Mouse (Mus musculus) adrenal gland (tissue): ENCODE measurements around the gene Psmb7.

Source experiments
- intact Hi-C: fragments of 180-260 bp; cut with DNase I; formaldehyde crosslinking; loops from one replicate; pipeline ENCODE4 v1.15.1; 2025

Gene Psmb7

DNA sequence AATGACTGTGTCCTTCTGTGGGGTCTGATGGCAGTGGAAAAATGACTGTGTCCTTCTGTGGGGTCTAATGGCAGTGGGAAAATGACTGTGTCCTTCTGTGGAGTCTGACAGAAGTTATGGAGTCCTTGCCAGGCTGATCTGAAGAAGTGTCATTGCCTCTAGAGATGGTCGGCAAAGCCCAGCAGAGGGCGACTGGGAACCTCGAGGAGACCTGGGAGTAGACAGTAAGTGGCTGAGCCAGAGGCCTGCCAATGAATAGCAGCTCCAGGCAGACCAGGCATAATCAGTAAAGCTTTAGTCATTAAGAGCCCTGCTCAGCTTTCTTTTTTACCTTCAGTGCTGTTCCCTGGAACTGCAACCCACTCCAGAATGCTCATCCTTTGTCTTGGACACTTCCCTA, 2.0 kb upstream of the Psmb7 start:
- intact Hi-C loops, result no loop called here

- intact Hi-C loops, result no loop called here
Measured at GRCm38 (mm10) chr2:38641761-38642160, 2.1 kb downstream of the Psmb7 start.

DNA sequence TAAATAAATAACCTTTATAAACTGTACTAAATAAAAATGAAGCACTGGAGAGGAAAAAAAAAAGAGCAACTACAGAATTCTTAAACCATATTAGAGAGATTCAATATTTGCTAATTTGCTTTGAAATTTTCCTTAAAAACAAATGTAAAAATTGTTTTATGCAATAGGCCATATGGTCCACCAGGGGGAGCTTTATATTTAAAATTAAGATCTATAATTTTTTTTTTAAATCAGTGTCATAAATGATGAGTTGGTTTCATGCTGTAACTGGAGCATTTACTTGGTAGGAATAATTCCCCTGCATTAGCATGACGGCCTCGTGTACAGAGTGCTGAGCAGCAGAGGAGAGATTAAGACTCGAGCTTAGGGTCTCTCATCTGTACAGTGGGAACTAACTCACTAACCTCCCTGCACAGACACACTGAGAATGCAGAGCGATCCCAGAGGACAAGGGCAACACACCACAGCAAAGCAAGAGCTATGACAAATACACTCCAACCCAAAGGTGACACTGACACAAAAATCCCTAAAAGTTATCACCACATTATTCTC, 6.1 kb downstream of the Psmb7 start:
- intact Hi-C loops, result no loop called here

DNA sequence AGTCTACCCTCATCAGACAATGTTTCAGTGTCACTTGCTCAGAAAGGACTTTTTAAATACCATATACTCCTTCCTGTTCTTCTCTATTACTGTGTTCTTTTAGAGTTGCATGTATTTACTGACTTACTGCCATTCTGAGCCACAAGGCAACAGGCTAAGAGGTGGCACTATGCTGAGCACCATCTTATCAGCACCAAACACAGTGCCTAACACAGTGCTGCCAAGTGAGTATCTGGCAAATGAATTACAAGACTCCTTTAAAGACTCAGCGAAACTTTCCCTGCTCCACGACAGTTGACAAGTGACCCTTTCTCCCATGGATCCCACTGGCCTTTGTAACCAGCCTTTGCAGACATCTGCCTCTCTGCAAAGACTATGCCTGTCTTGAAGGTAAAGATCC, 13.3 kb downstream of the Psmb7 start:
- intact Hi-C loops, result no loop called here

DNA sequence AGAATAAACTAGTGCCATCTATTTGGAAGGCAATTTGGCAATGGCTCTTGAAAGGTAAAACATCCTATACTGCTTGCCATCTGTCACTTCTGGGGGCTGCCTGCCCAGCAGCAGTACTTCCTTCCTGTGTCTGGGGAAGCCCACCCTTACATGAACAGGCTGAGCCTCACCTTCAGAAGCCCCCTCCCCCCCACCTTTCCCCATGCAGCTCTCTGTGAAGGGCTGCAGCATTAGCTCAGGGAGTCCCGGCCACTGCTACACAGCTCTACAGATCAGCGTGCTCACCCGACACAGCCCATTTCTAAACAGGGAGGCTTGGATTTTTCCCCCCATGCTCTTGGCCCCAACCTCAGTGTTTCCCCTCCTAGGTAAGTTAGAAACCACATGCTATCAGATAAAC, 14.4 kb downstream of the Psmb7 start:
- intact Hi-C loops, result no loop called here

DNA sequence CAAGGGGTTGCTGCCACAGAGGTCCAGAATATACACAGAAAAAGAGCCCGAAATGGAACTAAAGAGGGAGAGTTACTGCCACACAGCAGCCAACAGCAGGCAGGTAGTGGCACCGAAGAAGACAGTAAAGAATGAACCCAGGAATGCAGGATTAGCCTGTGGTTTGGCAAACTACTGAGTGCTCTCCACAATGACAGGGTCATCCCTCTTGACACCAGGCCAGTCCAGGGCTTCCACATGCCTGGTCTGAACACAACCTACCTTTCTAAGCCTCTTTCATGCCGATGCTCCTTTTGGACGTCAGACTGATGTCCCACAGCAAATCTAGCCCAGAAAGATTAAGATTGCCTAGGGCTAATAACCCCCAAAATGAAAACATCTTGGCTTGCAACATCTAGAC, 15.1 kb downstream of the Psmb7 start:
- intact Hi-C loops, result no loop called here

- intact Hi-C loops, result no loop called here
Measured at GRCm38 (mm10) chr2:38623821-38624590, 19.9 kb downstream of the Psmb7 start.

GRCm38 (mm10) chr2:38623411-38623810, 20.5 kb downstream of the Psmb7 start:
- intact Hi-C loops, result no loop called here

- intact Hi-C loops, result no loop called here
Measured at GRCm38 (mm10) chr2:38621610-38622021, 22.3 kb downstream of the Psmb7 start.

DNA sequence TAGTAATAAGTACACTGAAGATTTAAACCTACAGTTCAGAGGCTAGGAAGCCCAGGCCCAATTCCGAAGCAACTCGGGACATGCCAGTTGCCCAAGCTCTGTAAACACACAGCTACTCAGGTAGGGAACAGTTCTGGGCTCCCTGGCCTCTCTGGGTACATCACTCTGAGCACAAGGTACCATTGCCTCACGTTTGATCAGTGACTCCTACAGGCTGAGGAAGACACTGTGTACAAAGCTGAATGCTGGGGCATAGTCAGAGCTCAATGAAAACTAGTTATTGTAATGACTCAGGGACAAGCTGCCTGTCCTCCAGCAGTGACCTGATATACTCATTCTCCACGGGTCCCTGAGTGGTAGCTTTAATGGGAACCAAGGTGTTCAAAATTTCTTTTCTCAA, 22.8 kb downstream of the Psmb7 start:
- intact Hi-C loops, result no loop called here

GRCm38 (mm10) chr2:38619777-38620176, 24.1 kb downstream of the Psmb7 start:
- intact Hi-C loops, result no loop called here

DNA sequence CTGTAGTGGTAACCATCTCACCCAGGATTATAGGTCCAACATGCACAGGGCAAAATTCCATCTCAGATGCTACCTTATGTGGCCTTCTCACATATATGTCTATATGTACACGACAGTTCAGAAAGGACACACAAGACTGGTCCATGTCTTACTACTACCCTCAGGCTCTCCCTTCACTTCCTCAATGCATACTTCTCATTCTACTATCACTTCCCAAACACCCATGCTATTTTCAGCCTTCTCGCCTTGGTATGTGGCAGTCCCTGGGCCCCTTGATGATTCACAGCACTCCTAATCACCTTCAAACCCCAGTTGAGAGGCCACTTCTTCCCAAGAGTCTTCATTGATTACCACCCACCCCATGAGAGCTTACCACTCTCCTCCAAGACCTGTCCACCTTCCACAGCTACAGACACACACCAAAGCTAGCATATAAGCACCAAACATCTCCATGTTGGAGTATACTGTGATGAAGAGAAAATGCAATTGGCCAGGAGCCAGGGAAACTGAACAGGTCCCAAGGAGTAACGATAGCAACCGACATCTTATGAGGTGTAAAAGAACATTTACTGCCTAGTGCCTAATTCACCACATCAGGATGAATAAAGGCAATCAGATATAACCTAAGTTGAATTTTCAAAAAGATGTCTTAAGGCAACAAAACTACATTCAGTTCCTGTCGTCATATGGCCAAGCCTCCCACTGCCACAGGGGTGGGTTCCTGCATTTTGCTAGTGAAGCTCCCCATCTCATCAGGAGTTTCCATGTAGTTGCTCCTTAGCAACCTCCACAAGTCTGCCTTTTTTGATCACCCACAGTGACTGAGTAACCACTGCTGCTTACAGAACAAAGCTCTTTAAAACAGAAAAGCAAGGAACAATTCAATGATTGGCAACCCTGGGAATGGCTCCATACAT, 26.7 kb downstream of the Psmb7 start:
- intact Hi-C loops, result no loop called here

GRCm38 (mm10) chr2:38616072-38616471, 27.8 kb downstream of the Psmb7 start:
- intact Hi-C loops, result no loop called here

- intact Hi-C loops, result no loop called here
Measured at GRCm38 (mm10) chr2:38614437-38614836, 29.4 kb downstream of the Psmb7 start.

- intact Hi-C loops, result no loop called here
Measured at GRCm38 (mm10) chr2:38613576-38613975, 30.3 kb downstream of the Psmb7 start.

GRCm38 (mm10) chr2:38612596-38612995, 31.3 kb downstream of the Psmb7 start:
- intact Hi-C loops, result no loop called here

- intact Hi-C loops, result no loop called here
Measured at GRCm38 (mm10) chr2:38610161-38610560, 33.7 kb downstream of the Psmb7 start.

DNA sequence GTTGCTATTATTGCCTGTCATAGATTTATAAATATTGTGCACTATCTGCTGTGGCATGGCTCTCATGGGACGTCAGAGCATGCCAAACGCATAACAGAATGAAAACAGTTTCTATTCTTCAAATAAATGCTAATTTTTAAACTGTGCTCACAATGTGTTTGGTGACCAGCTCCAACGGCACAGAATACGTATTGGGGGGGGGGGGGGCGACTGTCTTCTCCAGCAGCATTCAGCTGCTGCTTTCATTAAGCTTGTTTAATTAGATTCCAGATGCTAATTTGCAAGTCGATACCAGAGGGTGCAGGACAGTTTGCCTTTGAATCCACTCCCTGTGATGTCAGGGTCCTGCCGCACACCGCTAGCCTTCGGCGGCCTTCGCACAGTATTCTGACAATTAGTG, 34.6 kb downstream of the Psmb7 start:
- intact Hi-C loops, result no loop called here

GRCm38 (mm10) chr2:38608831-38609309, 35.0 kb downstream of the Psmb7 start:
- intact Hi-C loops, result no loop called here

DNA sequence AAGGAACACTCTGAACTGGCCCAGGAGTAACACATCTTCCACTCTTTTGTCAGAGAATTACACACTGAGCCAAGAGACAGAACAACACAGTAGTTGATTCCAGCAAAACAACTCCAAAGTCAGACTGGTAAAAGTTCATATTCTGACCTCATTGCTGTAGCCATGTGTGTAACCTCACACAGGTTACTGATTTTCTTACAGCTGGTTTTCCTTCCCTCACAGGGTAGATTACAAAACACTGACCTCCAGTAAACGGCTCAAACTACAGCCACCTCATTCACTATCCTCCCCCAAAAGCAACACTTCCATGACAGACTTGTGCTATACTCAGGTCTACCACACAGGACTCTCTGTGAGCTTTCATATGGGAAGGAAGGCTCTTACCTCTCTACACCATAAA, 36.2 kb downstream of the Psmb7 start:
- intact Hi-C loops, result no loop called here

DNA sequence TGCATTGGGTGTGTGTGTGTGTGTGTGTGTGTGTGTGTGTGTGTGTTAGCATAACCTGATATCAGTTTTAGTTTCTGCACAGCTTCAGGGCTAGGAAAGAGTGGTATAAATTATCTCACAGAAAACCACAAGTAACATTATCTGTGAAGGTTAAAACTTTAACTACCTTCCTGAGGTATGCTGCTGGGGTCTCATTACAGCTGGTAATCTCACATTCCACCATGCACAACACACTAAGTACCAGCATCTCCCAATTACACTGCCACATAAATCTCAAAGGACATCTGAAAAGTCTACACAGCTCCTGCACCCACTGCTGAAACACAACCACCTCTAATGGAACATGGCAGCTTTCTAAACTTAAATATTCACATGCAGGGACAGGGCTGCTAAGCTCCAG, 43.0 kb downstream of the Psmb7 start:
- intact Hi-C loops, result no loop called here

GRCm38 (mm10) chr2:38598395-38598794, 45.5 kb downstream of the Psmb7 start:
- intact Hi-C loops, result no loop called here
